8 mouse cellular contexts compared by ENCODE assay signal in genomic region chrX:169984331-169984730, GRCm38 (mm10). TPM values are rescaled to one million over a fixed set of nuclear protein-coding genes. Genes with fewer than 3 reads are reported as not detected.
DNase-seq lines count a peak whose midpoint lies in the region.
"Not testable (repeated sequence)": the region's sequence is repeated elsewhere in the genome, so short reads cannot be mapped to it uniquely, and the experiment has no call there.

No protein-coding gene starts in this region.

- H3K36me3 ChIP-seq in splenic B cell, adult 2 months (ENCODE audit: control insufficient read depth, insufficient read depth, low read length, poor library complexity, severe bottlenecking) = not testable (repeated sequence)

- not testable (repeated sequence) for H3K27me3 ChIP-seq in splenic B cell, adult 2 months (ENCODE audit: control insufficient read depth, insufficient read depth, low read length, poor library complexity, severe bottlenecking)

- peak; percentile 18 for DNase-seq in CD4-positive, CD25-positive, alpha-beta regulatory T cell, adult 2 months (ENCODE audit: low read depth, low spot score)
- DNase-seq in adrenal gland, adult 8-10 months = peak; percentile 0
- peak; percentile 16 for DNase-seq in c-Kit-positive CD71-positive TER-119-positive erythroid progenitor cells, embryonic 14.5 days (ENCODE audit: low spot score)
- DNase-seq in embryo, embryonic 9.5 days (ENCODE audit: extremely low spot score) = peak; percentile 0
- peak; percentile 0 to 25 for DNase-seq in heart, adult 9 months (ENCODE audit: low spot score in 2 of 2)
- DNase-seq in kidney, postnatal 14 days = peak; percentile 5
- peak; percentile 24 for DNase-seq in mesoderm, embryonic 11.5 days (ENCODE audit: low read depth, low spot score)
- DNase-seq in splenic B cell, adult 2 months (ENCODE audit: low read depth, low spot score) = peak; percentile 38

RNA-seq across cellular contexts. Expression of gene Gm21887, which starts 25.1 kb away (rescaled TPM):
- 100 to 1,000 TPM; 122 to 338 (median 214) TPM for total RNA-seq in adrenal gland, adult 8-10 months (2022)

Comparison
In these comparisons a context has a peak if more than half of its experiments do, and no peak if none do; other contexts are left out.
1. Peak in every context shown above with its lines: DNase-seq.